Mouse (Mus musculus): ENCODE data around the gene Hus1b. TPM values are rescaled to one million over a fixed set of nuclear protein-coding genes. Genes with fewer than 3 reads are reported as not detected.

Gene Hus1b
- total RNA-seq, 2 experiments from 2014 or later = 0.82 TPM; not detected in 1

- no peak for DNase-seq (ENCODE audit: extremely low spot score in 1 of 2, low spot score in 1 of 2)
These were observed 4.5 kb upstream of the Hus1b start for GRCm38 (mm10) chr13:30952044-30952443.

GRCm38 (mm10) chr13:30949181-30949580 is 1.6 kb upstream of the Hus1b start:
- DNase-seq (ENCODE audit: extremely low spot score in 1 of 2, low spot score in 1 of 2) = no peak

GRCm38 (mm10) chr13:30947129-30947528 is 430 bp downstream of the Hus1b start:
- DNase-seq (ENCODE audit: extremely low spot score in 1 of 2, low spot score in 1 of 2) = no peak

- no peak for DNase-seq (ENCODE audit: extremely low spot score in 1 of 2, low spot score in 1 of 2)
These were observed 1.8 kb downstream of the Hus1b start for GRCm38 (mm10) chr13:30945788-30946187.

GRCm38 (mm10) chr13:30932972-30933371 is 14.6 kb downstream of the Hus1b start:
- DNase-seq (ENCODE audit: extremely low spot score in 1 of 2, low spot score in 1 of 2) = no peak

GRCm38 (mm10) chr13:30931613-30932012 is 15.9 kb downstream of the Hus1b start:
- DNase-seq (ENCODE audit: extremely low spot score in 1 of 2, low spot score in 1 of 2) = no peak

GRCm38 (mm10) chr13:30929119-30929518 is 18.4 kb downstream of the Hus1b start:
- no peak for DNase-seq (ENCODE audit: extremely low spot score in 1 of 2, low spot score in 1 of 2)

- DNase-seq (ENCODE audit: extremely low spot score in 1 of 2, low spot score in 1 of 2) = no peak
These were observed 23.3 kb downstream of the Hus1b start for GRCm38 (mm10) chr13:30924269-30924668.

DNA sequence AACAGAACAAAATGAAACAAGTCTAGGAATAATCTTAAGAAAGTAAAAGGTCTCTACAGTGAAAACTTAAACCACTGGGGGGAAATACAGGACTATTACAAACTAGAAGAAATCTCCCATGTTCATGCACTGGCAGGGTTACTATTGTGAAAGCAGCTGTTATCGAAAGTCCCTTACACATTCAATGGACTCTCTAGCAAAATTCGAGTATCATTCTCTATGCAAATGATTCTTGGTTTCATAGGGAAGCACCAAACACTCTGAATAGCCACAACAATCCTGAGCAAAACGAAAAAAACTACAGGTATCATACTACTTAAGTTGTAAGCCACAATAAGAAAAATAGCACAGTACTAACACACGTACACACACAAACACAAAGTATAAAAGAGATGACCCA is 25.6 kb downstream of the Hus1b start:
- no peak for DNase-seq (ENCODE audit: extremely low spot score in 1 of 2, low spot score in 1 of 2)

GRCm38 (mm10) chr13:30913757-30914156 is 33.8 kb downstream of the Hus1b start:
- DNase-seq (ENCODE audit: extremely low spot score in 1 of 2, low spot score in 1 of 2) = no peak

DNA sequence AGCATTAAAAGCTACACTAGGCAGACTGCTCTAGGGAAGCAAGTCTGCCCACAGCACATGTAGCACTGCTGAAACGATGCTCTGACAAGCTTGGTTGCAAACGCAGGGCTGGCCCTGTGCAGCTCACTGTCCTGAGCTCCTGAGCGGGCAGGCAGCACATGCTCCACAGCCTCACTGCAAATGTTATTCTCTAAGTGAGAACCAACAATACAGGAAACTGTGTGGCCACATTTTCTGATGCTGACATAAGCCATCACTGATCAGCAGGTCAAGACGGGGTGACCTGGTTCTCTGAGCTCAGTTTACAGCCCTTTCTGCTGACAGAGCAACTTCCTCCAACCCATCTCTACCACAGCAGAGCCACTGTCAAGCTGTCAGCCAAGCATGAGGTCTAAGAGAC is 34.5 kb downstream of the Hus1b start:
- no peak for DNase-seq (ENCODE audit: extremely low spot score in 1 of 2, low spot score in 1 of 2)

DNA sequence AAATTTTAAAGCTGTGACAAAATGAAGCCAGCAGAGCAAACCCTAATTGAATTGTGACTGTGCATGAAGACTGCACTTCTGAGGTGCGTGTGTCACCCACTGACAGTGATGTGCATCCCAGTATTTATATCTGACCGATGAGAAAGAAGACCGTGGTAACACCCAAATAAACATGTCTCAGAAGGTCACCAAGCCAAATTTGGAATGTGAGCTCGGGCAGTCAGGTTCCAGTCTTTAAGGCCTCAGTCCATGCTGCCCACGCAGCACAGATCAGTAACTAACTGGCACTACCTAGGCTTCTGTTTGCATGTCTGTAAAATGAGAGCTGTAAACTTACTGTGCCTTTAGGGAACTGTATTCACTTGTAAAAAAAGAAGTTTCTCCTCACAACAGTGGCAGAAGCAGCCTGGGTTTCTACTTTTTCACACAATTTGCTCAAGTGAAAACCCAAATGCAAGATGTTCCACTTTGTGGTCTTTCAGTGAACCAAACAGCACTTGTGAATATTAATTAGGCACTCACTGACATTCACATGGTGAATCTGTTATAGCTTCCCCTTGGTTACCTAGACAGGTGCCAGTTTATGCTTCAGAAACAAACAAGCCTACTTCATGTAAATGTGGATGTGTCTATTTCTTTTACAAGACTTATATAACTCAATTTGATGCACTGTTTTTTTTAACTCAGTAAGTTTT is 35.5 kb downstream of the Hus1b start:
- no peak for DNase-seq (ENCODE audit: extremely low spot score in 1 of 2, low spot score in 1 of 2)

DNA sequence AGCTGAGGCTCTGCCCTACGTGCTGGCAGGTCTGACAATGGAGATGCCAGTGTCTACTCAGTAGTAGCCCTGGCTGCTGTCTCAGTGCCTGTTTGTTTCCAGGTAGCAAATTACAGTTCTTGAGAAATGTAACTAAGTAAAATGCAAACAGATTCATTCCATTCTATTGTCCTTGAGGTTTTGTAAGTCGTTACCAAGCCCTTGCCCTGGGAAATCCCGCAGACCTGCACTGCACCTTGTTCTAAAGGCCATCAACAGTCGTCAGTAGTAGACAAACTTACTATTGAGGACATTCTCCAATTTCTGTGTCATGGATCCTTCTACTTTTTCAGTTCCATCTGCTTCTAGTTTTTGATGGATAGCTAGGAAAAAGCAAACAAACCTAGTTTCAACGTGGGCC is 36.7 kb downstream of the Hus1b start:
- DNase-seq (ENCODE audit: extremely low spot score in 1 of 2, low spot score in 1 of 2) = no peak

GRCm38 (mm10) chr13:30902286-30902685 is 45.3 kb downstream of the Hus1b start:
- DNase-seq (ENCODE audit: extremely low spot score in 1 of 2, low spot score in 1 of 2) = no peak

DNA sequence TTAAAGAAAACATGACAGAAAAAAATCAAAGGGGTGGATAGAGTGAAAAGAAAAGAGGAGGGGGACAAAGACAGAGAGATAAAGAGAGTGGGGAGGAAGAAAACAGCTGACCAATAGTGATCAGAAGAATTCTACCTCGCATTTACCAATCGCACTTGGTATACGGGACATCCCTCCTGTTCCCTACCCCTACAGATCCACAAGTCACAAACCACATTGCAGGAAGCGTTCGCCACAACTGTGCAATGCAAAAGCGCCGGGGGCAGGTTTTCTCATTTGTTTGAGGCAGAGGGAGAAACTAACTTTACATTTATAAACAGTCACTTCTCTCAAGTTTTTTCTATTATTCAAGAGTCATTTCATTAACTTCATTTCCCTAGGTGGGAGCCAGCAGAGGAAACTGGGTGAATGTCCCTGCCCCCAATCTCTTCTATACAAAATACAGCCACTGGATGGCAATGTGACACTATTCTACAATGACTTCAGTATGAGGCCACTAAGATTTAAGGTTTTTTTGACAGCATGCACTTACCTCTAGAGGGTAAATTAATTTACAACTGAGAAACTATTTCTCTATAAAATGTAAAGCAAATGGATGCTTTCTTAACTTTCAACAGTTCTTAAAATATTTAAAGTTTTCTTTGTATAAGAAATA is 46.0 kb downstream of the Hus1b start:
- DNase-seq (ENCODE audit: extremely low spot score in 1 of 2, low spot score in 1 of 2) = no peak

Other genes with a start within 250 kb of the Hus1b start
- under 1 TPM; 0.07 to 0.16 TPM for gene Irf4, start 198.5 kb downstream of the Hus1b start, total RNA-seq (2021)
- 10 to 100 TPM; 39.3 to 46.3 TPM for gene Exoc2, start 26.3 kb upstream of the Hus1b start, total RNA-seq (2021)
- under 1 TPM in 1 of 2 experiments, not detected in 1; 0.21 TPM for gene Gm5447, start 26.4 kb upstream of the Hus1b start, total RNA-seq (2021)